Mouse (Mus musculus): Measurements from ENCODE around the gene 4930548H24Rik. TPM values are rescaled to one million over a fixed set of nuclear protein-coding genes. Genes with fewer than 3 reads are reported as not detected.

4930548H24Rik gene
- total RNA-seq, 4 experiments from 2014 or later = 0.17 TPM; not detected in 3

Other genes starting within 250 kb of the 4930548H24Rik start
- 10 to 100 TPM; 85.2 to 91.1 (median 87.6) TPM for gene Nrbp1, start 244.9 kb upstream of the 4930548H24Rik start, total RNA-seq (2022)
- gene Gm9970, start 244.5 kb upstream of the 4930548H24Rik start, total RNA-seq (2022) = under 1 TPM in 2 of 4 experiments, not detected in 2; 0.74 to 0.89 TPM
- 1 to 10 TPM; 1.5 to 3.6 (median 2.5) TPM for gene Krtcap3, start 234.0 kb upstream of the 4930548H24Rik start, total RNA-seq (2022)
- 10 to 100 TPM; 75.0 to 98.2 (median 83.8) TPM for gene Ift172, start 194.6 kb upstream of the 4930548H24Rik start, total RNA-seq (2022)
- gene Fndc4, start 189.7 kb upstream of the 4930548H24Rik start, total RNA-seq (2022) = 100 to 1,000 TPM; 132 to 144 (median 133) TPM
- gene Gckr, start 188.3 kb upstream of the 4930548H24Rik start, total RNA-seq (2022) = under 1 TPM in 2 of 4 experiments, not detected in 2; 0.11 to 0.44 TPM
- 10 to 100 TPM; 47.5 to 52.8 (median 51.8) TPM for gene Zfp512, start 33.3 kb upstream of the 4930548H24Rik start, total RNA-seq (2022)
- 10 to 100 TPM; 28.8 to 32.6 (median 32.2) TPM for gene Gpn1, start 9.0 kb downstream of the 4930548H24Rik start, total RNA-seq (2022)
- 10 to 100 TPM; 48.2 to 53.6 (median 51.4) TPM for gene Slc4a1ap, start 41.3 kb downstream of the 4930548H24Rik start, total RNA-seq (2022)
- 10 to 100 TPM; 17.8 to 19.4 (median 18.1) TPM for gene Supt7l, start 42.1 kb downstream of the 4930548H24Rik start, total RNA-seq (2022)
- 100 to 1,000 TPM in 2 of 4 experiments, 10 to 100 TPM in 2; 76.5 to 106 (median 99.6) TPM for gene Mrpl33, start 111.2 kb downstream of the 4930548H24Rik start, total RNA-seq (2022)
- gene Rbks, start 211.9 kb downstream of the 4930548H24Rik start, total RNA-seq (2022) = 1 to 10 TPM; 4.1 to 5.8 (median 5.2) TPM
- gene Babam2, start 211.9 kb downstream of the 4930548H24Rik start, total RNA-seq (2022) = 10 to 100 TPM; 43.3 to 54.7 (median 48.8) TPM

Data from left cerebral cortex, adult 8-10 months (tissue).